Mouse (Mus musculus): Measurements from ENCODE around the gene Ece1.

DNA sequence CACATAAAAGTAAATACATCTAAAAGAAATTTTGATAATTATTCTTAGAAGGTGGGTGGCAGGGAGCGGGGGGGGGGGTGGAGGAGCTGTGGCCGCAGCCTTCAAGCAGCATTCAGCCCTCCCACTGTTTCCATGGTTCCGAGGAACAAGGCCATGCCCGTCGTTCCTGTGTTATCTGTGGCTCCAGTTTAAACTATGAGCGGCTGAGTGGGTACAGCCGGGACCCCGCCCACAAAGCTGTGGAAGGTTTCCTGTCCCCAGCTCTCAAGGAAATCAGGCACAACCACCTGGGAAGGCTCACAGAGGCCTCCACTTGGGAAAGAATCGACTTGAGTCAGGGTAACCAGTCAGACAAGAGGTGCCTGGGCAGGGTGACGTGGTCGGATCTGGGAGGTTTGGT, 98.7 kb downstream of the Ece1 start:
- TF ChIP-seq CTCF (IDR thresholded peaks at IDR 0.05; ENCODE audit: low read depth) (no peak), EP300 (optimal IDR thresholded peaks at IDR 0.05) (no peak)

All from stomach, postnatal 0 days (tissue).